Mouse (Mus musculus) liver, embryonic 14.5 days (tissue): ENCODE measurements around the gene Phpt1.

Source experiments
- CTCF ChIP-seq: IDR thresholded peaks from 2 replicates; pipeline ENCODE4 v1.5.1; 2016; ENCODE audit warnings: antibody characterized with exemption, low read depth, control low read depth
- EP300 ChIP-seq: IDR thresholded peaks from 2 replicates; pipeline ENCODE4 v1.6.1; 2016; ENCODE audit warnings: antibody characterized with exemption, low read depth

DNA sequence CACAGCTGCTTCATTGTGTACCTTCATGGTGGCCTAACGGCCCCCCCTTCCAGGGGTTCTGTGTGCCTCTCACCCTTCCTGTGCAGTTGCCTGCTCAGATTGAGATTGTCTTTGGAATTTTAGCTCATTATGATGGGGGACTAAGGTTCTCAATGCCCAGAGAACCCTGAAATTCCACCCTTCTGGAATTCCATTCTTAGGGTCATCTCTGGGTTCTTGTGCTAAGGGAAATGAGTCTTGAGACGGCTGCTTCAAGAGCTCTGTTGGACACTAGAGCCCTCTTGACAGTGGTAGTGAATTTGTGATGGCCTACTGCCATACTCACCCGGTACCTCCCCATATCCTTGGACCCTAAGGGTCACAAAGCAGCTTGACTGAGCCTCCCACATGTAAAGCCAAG is 42.6 kb upstream of the Phpt1 start, which contains the start of gene Ccdc183:
- TF ChIP-seq CTCF (no peak), EP300 (no peak)
